Mouse (Mus musculus) cerebellum, adult 8-10 months (tissue): ENCODE measurements around the gene Lrrc1.

Experiments
- DNase-seq: peaks from one replicate; pipeline ENCODE4 v3.0.0; 2022

Lrrc1 gene

DNA sequence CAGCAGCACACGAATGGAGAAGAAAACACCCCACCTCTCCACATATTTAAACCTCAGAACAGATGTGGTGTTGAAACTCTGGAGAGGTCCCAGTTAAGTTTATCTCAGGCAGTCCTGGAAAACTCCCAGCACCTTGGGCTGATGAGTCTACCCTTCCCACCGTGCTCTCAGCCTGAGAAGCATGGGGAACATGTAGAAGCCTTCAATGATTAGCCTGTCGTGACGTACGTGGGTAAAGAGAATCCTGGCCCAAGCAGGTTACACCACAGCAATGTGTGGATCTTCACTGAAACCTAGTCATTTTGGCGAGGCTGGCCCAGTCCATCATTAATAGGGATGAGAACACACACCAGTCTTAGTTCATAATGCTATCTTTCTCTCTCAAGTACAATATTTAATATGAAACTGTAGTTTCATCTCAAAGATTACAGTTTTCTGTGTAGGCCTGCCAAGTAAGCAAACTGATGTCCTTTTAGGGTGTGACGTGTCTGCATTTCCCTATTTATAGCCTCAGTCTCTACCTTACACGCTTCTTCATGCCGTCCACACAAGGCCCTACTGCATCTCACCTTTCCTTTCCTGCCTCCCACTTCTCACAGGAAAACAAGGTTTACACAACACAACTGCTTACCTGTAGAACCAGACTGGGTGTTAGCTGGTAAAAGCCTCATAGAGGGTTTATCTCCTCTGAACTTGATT lies 125.0 kb downstream of the Lrrc1 start:
- DNase-seq, result no peak

DNA sequence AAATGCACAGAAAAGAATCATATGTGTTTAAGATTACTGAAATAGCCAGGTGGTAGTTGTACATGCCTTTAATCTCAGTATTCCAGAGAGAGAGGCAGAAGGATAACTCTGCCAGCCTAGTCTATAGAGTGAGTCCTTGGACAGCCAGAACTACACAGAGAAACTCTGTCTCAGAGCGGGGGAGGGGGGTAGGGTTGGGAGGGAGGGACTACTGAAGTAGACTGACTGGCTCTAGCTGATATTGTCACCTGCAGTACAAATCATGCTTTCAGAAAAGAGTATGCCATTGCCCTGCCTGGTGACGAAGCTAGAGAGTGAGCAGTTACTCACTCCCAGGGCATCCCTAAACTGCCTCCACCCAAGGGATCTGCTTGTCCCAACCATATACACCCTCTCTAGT lies 125.9 kb downstream of the Lrrc1 start:
- no peak for DNase-seq

- no peak for DNase-seq
Observed at GRCm38 (mm10) chr9:77416486-77416885, 128.2 kb downstream of the Lrrc1 start.

GRCm38 (mm10) chr9:77416002-77416401 lies 128.7 kb downstream of the Lrrc1 start:
- no peak for DNase-seq

DNA sequence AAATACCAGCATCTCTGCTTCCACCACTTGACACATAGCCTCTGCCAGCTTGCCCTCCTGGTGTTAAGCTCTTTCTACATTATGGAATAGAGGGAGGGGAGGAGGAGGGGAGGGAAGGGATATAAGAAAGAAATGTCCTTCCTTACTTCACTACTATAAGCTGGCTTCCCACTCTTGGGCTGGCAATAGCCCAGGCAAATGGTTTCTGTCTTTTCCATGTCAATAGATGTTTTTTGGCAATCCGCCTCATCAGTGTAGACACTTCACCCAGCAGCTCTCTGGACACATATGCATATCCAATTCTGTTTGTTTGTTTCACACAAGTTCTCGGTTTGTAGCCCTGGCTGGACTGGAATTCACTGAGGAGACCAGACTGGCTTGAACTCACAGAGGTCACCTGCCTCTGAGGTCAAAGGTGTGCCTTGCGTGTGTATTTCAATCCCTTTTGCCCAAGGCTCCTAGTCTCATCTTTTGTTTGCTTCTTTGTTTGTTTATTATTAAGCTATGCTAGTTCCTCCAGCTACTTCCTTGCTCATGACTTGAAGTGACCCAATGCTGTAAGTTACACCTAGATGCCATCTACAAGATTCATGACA lies 132.7 kb downstream of the Lrrc1 start:
- DNase-seq, result no peak

DNA sequence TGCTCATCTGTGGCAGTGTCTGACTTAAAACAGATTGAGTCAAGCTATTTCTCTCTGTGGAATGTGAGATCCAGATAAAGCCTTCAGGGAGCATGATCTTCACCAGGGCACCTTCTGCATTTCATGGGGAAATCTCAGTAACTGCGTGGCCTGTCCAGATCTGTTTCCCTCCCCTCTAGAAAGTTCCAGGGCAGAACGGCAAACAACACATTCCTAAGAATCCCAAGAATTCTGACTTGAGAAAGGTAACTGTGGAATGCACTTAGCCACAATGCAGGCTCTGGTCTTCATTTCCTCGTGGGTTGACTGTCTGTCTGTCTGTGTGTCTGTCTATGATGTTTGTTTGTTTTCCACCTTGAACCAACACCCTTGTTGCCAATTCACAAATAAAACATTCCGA lies 133.7 kb downstream of the Lrrc1 start:
- DNase-seq, result no peak

DNA sequence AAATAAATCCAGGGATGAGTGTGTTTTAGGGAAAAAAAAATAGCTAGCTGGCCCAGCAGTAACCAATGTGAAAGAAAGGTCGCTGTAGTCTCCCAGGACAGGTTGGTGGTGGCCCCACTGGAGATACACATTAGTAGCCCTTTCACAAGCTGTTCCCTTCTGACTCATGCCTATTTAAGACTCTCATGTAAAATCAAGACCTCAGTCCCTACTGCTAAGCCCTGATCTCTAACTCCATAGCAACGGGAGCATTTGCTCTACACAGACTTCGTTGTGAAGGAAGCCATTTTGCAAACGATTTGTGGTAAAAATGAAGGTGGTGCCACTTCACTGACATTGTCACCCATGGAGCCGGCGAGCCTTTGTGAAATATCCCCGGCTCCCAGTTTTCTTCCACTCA lies 134.1 kb downstream of the Lrrc1 start:
- no peak for DNase-seq

- no peak for DNase-seq
Observed at GRCm38 (mm10) chr9:77408053-77408603, 136.5 kb downstream of the Lrrc1 start.

GRCm38 (mm10) chr9:77406906-77407305 lies 137.8 kb downstream of the Lrrc1 start:
- DNase-seq, result peak; percentile 7

- DNase-seq, result no peak
Observed at GRCm38 (mm10) chr9:77404458-77404857, 140.2 kb downstream of the Lrrc1 start.

- no peak for DNase-seq
Observed at GRCm38 (mm10) chr9:77403961-77404360, 140.7 kb downstream of the Lrrc1 start.

DNA sequence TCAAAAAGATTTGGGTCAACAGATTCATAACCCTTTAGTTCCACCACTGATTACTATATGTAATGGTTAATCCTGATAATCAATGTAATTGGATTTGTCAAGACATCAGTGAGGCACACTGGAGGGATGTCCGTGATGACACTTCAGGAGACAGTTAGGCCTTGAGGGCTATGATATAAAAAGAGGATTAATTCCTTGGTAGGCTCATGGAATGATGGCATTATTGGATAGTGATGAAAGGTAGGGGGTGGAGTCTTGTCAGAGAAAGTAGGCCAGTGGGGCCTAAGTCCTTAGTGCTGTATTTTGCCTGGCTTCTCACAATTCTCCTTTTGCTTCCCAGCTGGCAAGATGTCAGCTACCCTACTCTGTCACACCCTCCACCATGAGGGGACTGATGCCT lies 141.7 kb downstream of the Lrrc1 start:
- DNase-seq, result no peak

GRCm38 (mm10) chr9:77399801-77400200 lies 144.9 kb downstream of the Lrrc1 start:
- no peak for DNase-seq

GRCm38 (mm10) chr9:77398856-77399631 lies 145.6 kb downstream of the Lrrc1 start:
- DNase-seq, result no peak

DNA sequence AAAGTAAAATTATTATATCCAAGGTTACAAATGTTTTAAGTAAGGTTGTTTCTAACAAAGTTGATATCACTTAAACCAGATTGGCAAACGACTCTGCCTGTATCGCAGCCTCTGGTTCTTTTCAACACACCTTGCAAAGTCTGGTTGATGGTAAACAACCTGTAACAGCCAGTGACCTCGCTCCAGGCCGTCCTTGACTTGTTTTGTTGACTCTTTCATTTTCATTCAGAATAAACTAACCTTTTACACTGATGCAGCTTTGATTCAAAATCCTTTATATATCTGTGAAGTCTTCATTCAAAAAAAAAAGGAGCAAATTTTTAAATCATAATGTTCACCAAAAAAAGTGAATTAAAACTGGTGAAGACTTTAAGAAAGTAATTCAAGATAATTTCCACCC lies 147.6 kb downstream of the Lrrc1 start:
- no peak for DNase-seq

- DNase-seq, result no peak
Observed at GRCm38 (mm10) chr9:77391248-77391647, 153.4 kb downstream of the Lrrc1 start.

DNA sequence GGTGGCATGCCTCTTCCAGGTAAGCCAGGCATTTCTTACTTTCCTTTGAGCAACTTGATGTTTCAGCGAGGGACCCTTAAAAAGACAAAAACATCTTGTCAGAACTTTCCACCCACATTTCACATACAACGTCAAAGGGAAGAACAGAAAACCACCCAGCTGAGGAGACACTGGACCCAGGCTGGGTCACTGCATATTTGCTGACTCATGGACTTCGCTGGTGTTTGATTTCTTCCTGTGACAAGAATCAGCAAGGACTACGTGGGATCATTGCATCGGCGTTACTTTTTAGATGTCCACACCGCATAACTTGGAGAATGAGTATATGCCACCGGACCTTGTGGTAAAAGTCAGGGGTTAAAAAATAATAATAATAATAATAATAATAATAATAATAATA lies 155.7 kb downstream of the Lrrc1 start:
- DNase-seq, result no peak

- DNase-seq, result no peak
Observed at GRCm38 (mm10) chr9:77386751-77387150, 157.9 kb downstream of the Lrrc1 start.

DNA sequence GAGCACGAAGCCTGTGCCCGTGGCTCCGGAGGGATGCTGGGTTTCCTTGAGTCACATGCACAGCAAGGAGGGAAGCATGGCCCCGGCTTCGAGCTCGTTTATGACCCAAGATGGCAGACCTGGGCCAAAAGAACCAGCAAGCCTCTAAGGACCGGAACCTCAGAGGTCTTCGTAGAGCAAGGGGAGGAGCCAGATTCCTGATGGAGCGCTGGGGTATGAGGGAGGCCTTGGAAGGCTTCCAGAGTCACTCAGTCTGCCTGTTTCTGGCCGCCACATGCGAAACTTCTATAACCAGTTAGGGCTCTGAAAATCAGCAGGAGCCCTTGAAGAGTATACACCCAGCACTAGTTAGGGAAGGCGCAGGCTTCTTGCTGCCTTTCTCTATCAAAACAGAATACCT lies 159.1 kb downstream of the Lrrc1 start:
- DNase-seq, result no peak

GRCm38 (mm10) chr9:77384651-77385050 lies 160.0 kb downstream of the Lrrc1 start:
- DNase-seq, result no peak

GRCm38 (mm10) chr9:77383951-77384350 lies 160.7 kb downstream of the Lrrc1 start:
- no peak for DNase-seq

DNA sequence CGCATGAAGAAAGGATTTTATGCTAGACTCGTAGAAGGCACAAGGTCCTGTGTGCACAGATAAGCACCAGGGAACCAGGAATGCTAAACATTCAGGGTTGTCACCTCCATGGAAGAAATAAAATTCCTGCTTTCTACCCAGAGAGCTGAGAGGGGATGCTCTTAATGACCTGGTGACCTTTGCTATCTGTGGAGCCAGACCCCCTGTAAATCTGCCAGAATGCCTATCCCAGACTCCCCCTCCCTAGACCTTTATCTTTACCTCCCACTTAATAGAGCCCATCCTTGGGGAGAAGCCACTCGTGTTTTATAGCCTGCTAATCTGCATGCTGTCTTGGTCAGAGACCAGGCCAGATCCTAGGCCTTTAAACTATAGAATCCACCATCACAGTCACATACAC lies 162.2 kb downstream of the Lrrc1 start:
- no peak for DNase-seq

DNA sequence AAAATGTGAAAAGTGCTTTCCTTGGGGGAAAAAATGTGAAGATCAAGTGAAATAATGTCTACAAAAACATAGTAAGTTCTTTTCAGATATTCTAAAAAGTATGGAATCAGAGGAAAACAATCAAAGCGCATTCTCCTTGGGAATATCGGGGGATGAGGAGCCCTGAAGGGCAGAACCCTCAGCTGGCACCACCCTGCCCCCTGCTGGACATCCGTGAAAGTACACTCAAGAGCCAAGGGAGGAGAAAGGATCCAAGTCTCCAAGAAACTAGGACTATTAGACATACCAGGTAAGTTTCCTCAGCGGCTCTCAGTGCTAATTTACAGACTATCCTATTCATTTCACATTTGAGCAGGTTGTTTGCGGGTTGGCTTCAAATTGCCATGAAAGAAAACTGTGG lies 163.1 kb downstream of the Lrrc1 start:
- DNase-seq, result peak; percentile 41
